Mouse (Mus musculus) kidney, postnatal 4 days (tissue): ENCODE results near the gene Slc1a6.
A peak's percentile ranks its signal among the peaks of the same experiment; 100 is the strongest.
"Not testable (repeated sequence)": the region's sequence is repeated elsewhere in the genome, so short reads cannot be mapped to it uniquely, and the experiment has no call there.

ENCODE experiments used
- DNase-seq, 2 experiments: peaks; one replicate each; pipeline ENCODE4 v3.0.0; 2021; ENCODE audit warnings: mixed read lengths in 2 of 2

Gene Slc1a6

GRCm38 (mm10) chr10:78779981-78780651 lies at the start of gene Slc1a6:
Slc1a6 (plus strand) TSS chr10:78780496.
- peak; percentile 48 to 52 for DNase-seq

- no peak for DNase-seq
Measured at GRCm38 (mm10) chr10:78739821-78740220, 40.5 kb upstream of the Slc1a6 start.

GRCm38 (mm10) chr10:78743721-78744120 lies 36.6 kb upstream of the Slc1a6 start:
- no peak for DNase-seq

- peak in 1 of 2 experiments; percentile 15 for DNase-seq
Measured at GRCm38 (mm10) chr10:78745453-78746232, 34.7 kb upstream of the Slc1a6 start.

GRCm38 (mm10) chr10:78747035-78747721 lies 33.1 kb upstream of the Slc1a6 start:
- DNase-seq, result peak; percentile 24 to 26

GRCm38 (mm10) chr10:78748161-78748560 lies 32.1 kb upstream of the Slc1a6 start:
- no peak for DNase-seq

GRCm38 (mm10) chr10:78748946-78749345 lies 31.4 kb upstream of the Slc1a6 start:
- DNase-seq, result no peak

GRCm38 (mm10) chr10:78752452-78753191 lies 27.7 kb upstream of the Slc1a6 start, which contains the start of gene Ccdc105:
Ccdc105 (minus strand) TSS chr10:78753065.
- DNase-seq, result peak; percentile 72 to 82

- peak; percentile 86 to 87 for DNase-seq
Measured at GRCm38 (mm10) chr10:78756021-78756420, 24.3 kb upstream of the Slc1a6 start.

- no peak for DNase-seq
Measured at GRCm38 (mm10) chr10:78765570-78765969, 14.7 kb upstream of the Slc1a6 start.

- no peak for DNase-seq
Measured at GRCm38 (mm10) chr10:78775830-78776229, 4.5 kb upstream of the Slc1a6 start.

GRCm38 (mm10) chr10:78779527-78779926 lies 769 bp upstream of the Slc1a6 start:
- no peak for DNase-seq

GRCm38 (mm10) chr10:78787566-78788087 lies 7.3 kb downstream of the Slc1a6 start:
- peak; percentile 77 to 89 for DNase-seq

- DNase-seq, result peak in 1 of 2 experiments; percentile 5
Measured at GRCm38 (mm10) chr10:78790561-78790960, 10.3 kb downstream of the Slc1a6 start.

GRCm38 (mm10) chr10:78801449-78801848 lies 21.2 kb downstream of the Slc1a6 start:
- DNase-seq, result no peak

- no peak for DNase-seq
Measured at GRCm38 (mm10) chr10:78812358-78813060, 32.2 kb downstream of the Slc1a6 start.

- not testable (repeated sequence) for DNase-seq
Measured at GRCm38 (mm10) chr10:78840456-78840855, 60.2 kb downstream of the Slc1a6 start.

- DNase-seq, result no peak
Measured at GRCm38 (mm10) chr10:78852066-78852465, 71.8 kb downstream of the Slc1a6 start, which contains the start of gene Olfr1356. Olfr1356 (minus strand) TSS chr10:78852166.
